Comparison of ENCODE assay signal across 9 mouse cellular contexts in the genomic region with DNA sequence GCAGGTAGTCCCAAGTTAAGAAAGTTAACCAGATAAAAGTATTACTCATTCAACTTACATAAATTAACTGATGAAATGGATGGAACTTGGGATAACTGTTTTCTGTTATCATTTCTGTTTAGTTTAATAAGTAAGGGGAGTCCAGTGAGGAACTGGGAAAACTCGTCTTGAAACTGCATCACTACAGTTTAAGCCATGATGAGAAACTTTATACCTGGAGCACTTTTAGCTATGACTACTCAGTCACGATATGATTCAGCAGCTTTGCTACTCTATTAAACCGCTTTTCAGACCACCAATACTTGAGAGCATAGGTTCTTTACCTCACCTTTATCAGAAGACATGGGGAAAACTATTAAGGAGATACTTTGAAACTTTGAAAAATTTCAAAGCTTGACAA. TPM values are rescaled to one million over a fixed set of nuclear protein-coding genes. Genes with fewer than 3 reads are reported as not detected.
A peak's percentile ranks its signal among the peaks of the same experiment; 100 is the strongest.
DNase-seq lines count a peak whose midpoint lies in the region; ATAC-seq and TF ChIP-seq lines count a peak whose summit lies in the region.
"Had no signal": no experiment of that assay in that cellular context is flagged by ENCODE, and none has a peak within 500 bp of the region (broad histone marks: within the 10 kb centered on the region; RNA-seq: fewer than 3 reads in every experiment).

No protein-coding gene starts in this region.

- no peak overlapping the region for H3K27ac ChIP-seq in left cerebral cortex, adult 2 months
- no peak overlapping the region for H3K27ac ChIP-seq in forebrain, embryonic 13.5 days
- no peak overlapping the region for H3K27ac ChIP-seq in intestine, embryonic 16.5 days (ENCODE audit: low read length)
- no peak overlapping the region for H3K27ac ChIP-seq in neural tube, embryonic 14.5 days (ENCODE audit: low read depth, low read length)

- H3K9me3 ChIP-seq in forebrain, embryonic 13.5 days (replicated peaks) = no peaks in the 10 kb centered on the region
- H3K9me3 ChIP-seq in intestine, embryonic 16.5 days (ENCODE audit: control insufficient read depth, low read length) = no peaks in the 10 kb centered on the region
- no peaks in the 10 kb centered on the region for H3K9me3 ChIP-seq in neural tube, embryonic 14.5 days (ENCODE audit: control insufficient read depth, low read length)

- H3K27me3 ChIP-seq in forebrain, embryonic 13.5 days = peaks cover 5% of the 10 kb centered on the region; the same call in 1 of the 2 replicates
- H3K27me3 ChIP-seq in intestine, embryonic 16.5 days (replicated peaks; ENCODE audit: control insufficient read depth, insufficient read depth, low read length) = no peaks in the 10 kb centered on the region; the same call in 1 of the 2 replicates
- no peaks in the 10 kb centered on the region for H3K27me3 ChIP-seq in neural tube, embryonic 14.5 days (ENCODE audit: control insufficient read depth, insufficient read depth, low read length)

- H3K4me3 ChIP-seq in left cerebral cortex, adult 2 months = peak overlapping the region; percentile 77
- H3K4me3 ChIP-seq in forebrain, embryonic 13.5 days = peak overlapping the region; percentile 81
- H3K4me3 ChIP-seq in intestine, embryonic 16.5 days (ENCODE audit: low read length) = no peak overlapping the region
- H3K4me3 ChIP-seq in neural tube, embryonic 14.5 days (ENCODE audit: low read depth, low read length) = peak overlapping the region; percentile 88

- TF ChIP-seq CTCF in left cerebral cortex, adult 2 months (IDR thresholded peaks at IDR 0.05) = no peak

- no peaks in the 10 kb centered on the region for H3K36me3 ChIP-seq in forebrain, embryonic 13.5 days (ENCODE audit: poor library complexity, severe bottlenecking)
- no peaks in the 10 kb centered on the region for H3K36me3 ChIP-seq in intestine, embryonic 16.5 days (ENCODE audit: control insufficient read depth, insufficient read depth, low read length)
- H3K36me3 ChIP-seq in neural tube, embryonic 14.5 days (ENCODE audit: control insufficient read depth, insufficient read depth, low read length) = no peaks in the 10 kb centered on the region
- H3K36me3 ChIP-seq: G1E had no signal

- no peak for ATAC-seq in forebrain, embryonic 13.5 days
- no peak for ATAC-seq in intestine, embryonic 16.5 days
- no peak for ATAC-seq in neural tube, embryonic 14.5 days (ENCODE audit: low read depth)

- peak overlapping the region; percentile 84 for H3K4me2 ChIP-seq in forebrain, embryonic 13.5 days
- 0 out of 2 replicates have a peak overlapping the region, but pooled peaks have one; percentile 95 for H3K4me2 ChIP-seq in intestine, embryonic 16.5 days (ENCODE audit: low read depth, low read length)
- peak overlapping the region; percentile 85 for H3K4me2 ChIP-seq in neural tube, embryonic 14.5 days (ENCODE audit: low read depth, low read length)

- DNase-seq in left cerebral cortex, adult 2 months (ENCODE audit: extremely low spot score in 1 of 2, low spot score in 2 of 2) = no peak
- no peak for DNase-seq in left cerebral cortex, postnatal 14 days (ENCODE audit: low spot score in 2 of 2)
- no peak for DNase-seq in adrenal gland, postnatal 4 days (ENCODE audit: low spot score in 2 of 2)
- no peak for DNase-seq in liver
- DNase-seq: adrenal gland, postnatal 25 days had no signal

- intact Hi-C loops in left cerebral cortex, adult 2 months (cut with DNase I) = loop anchor here (10.0 kb wide), 1 partner anchor 518 kb away; no protein-coding TSS in a partner anchor
- intact Hi-C loops in left cerebral cortex, postnatal 14 days (cut with DNase I) = no loop called here

- H3K4me1 ChIP-seq in forebrain, embryonic 13.5 days = peaks cover 22% of the 10 kb centered on the region
- H3K4me1 ChIP-seq in intestine, embryonic 16.5 days (ENCODE audit: control insufficient read depth, insufficient read depth, low read length) = peaks cover 4% of the 10 kb centered on the region; the same call in 1 of the 2 replicates
- H3K4me1 ChIP-seq in neural tube, embryonic 14.5 days (ENCODE audit: control insufficient read depth, insufficient read depth, low read length) = peaks cover 5% of the 10 kb centered on the region; the same call in 1 of the 2 replicates

- no peak overlapping the region for H3K9ac ChIP-seq in forebrain, embryonic 13.5 days
- H3K9ac ChIP-seq in intestine, embryonic 16.5 days (ENCODE audit: low read depth, low read length) = no peak overlapping the region
- peak overlapping the region; percentile 92; the same call in 1 of the 2 replicates for H3K9ac ChIP-seq in neural tube, embryonic 14.5 days (replicated peaks; ENCODE audit: low read depth, low read length)

- WGBS in forebrain, embryonic 13.5 days = 59% methylated on average over 3 of the region's 3 CpGs
- WGBS in intestine, embryonic 16.5 days = 76% methylated on average over 3 of the region's 3 CpGs
- 44% methylated on average over 3 of the region's 3 CpGs for WGBS in neural tube, embryonic 14.5 days

RNA-seq across cellular contexts. Expression of gene Jazf1, which starts 1.5 kb away (rescaled TPM):
- total RNA-seq in left cerebral cortex, adult 2 months (2021) = 10 to 100 TPM; 25.8 to 29.0 TPM
- 10 to 100 TPM; 54.4 to 58.0 TPM for total RNA-seq in left cerebral cortex, postnatal 14 days (2021)
- polyA plus RNA-seq in forebrain, embryonic 13.5 days (2015; fragmentation: Nextera tagmentation; extraction: Ambion mirVana) = 16.0 and 16.2 TPM in 2 replicates
- polyA plus RNA-seq in intestine, embryonic 16.5 days (2015; fragmentation: Nextera tagmentation; extraction: Ambion mirVana) = 5.4 and 5.9 TPM in 2 replicates
- polyA plus RNA-seq in neural tube, embryonic 14.5 days (2014; fragmentation: Nextera tagmentation; extraction: Ambion mirVana) = 53.7 and 64.4 TPM in 2 replicates
- 1 to 10 TPM; 7.3 to 8.2 TPM for total RNA-seq in adrenal gland, postnatal 4 days (2021)
- total RNA-seq: G1E had no signal
- polyA plus RNA-seq: G1E had no signal
